Mouse (Mus musculus): ENCODE data around the gene Grasp.

Grasp gene

GRCm38 (mm10) chr15:101274380-101274779 lies 50.4 kb downstream of the Grasp start:
- DNase-seq (ENCODE audit: low spot score in 2 of 2): no peak

GRCm38 (mm10) chr15:101277351-101277899 lies 53.4 kb downstream of the Grasp start:
- DNase-seq (ENCODE audit: low spot score in 2 of 2): no peak

- DNase-seq (ENCODE audit: low spot score in 2 of 2): no peak
Measured at GRCm38 (mm10) chr15:101278589-101278988, 54.6 kb downstream of the Grasp start.

- no peak for DNase-seq (ENCODE audit: low spot score in 2 of 2)
Measured at GRCm38 (mm10) chr15:101279430-101279999, 55.5 kb downstream of the Grasp start.

All from frontal cortex, postnatal 25 days (tissue).